Mouse (Mus musculus): ENCODE data around the gene Gpsm1. TPM values are rescaled to one million over a fixed set of nuclear protein-coding genes. Genes with fewer than 3 reads are reported as not detected.

Gpsm1 gene
- polyA plus RNA-seq (2014; fragmentation: Nextera tagmentation; extraction: Ambion mirVana), result 25.7 and 27.1 TPM in 2 replicates

- H3K4me3 ChIP-seq (ENCODE audit: low read length), result peak within 1 kb of the TSS; percentile 92
- H3K27me3 ChIP-seq (ENCODE audit: control insufficient read depth, insufficient read depth, low read length), result no peaks in the 10 kb centered on the region
- peak within 1 kb of the TSS; percentile 96 for H3K9ac ChIP-seq (ENCODE audit: low read depth, low read length)
- H3K9me3 ChIP-seq (ENCODE audit: control insufficient read depth, low read length), result no peaks in the 10 kb centered on the region
- H3K27ac ChIP-seq (ENCODE audit: low read depth, low read length), result peak within 1 kb of the TSS; percentile 98
- H3K36me3 ChIP-seq (ENCODE audit: control insufficient read depth, insufficient read depth, low read length), result no peaks in the 10 kb centered on the region
- H3K4me2 ChIP-seq (replicated peaks; ENCODE audit: low read depth, low read length), result peak within 1 kb of the TSS; percentile 93
- peak; percentile 89 for ATAC-seq (ENCODE audit: low FRiP score, low TSS enrichment)
- peaks cover 31% of the 10 kb centered on the region for H3K4me1 ChIP-seq (ENCODE audit: control insufficient read depth, insufficient read depth, low read length)
- WGBS, result under 1% methylated on average over 41 of the region's 66 CpGs
Measured at GRCm38 (mm10) chr2:26315072-26315924, at the start of gene Gpsm1. Gene Gpsm1 (plus strand): TSS chr2:26315515.

- H3K9me3 ChIP-seq (ENCODE audit: control insufficient read depth, low read length), result no peaks in the 10 kb centered on the region
- H3K4me2 ChIP-seq (replicated peaks; ENCODE audit: low read depth, low read length), result no peak overlapping the region
- no peaks in the 10 kb centered on the region for H3K27me3 ChIP-seq (ENCODE audit: control insufficient read depth, insufficient read depth, low read length)
- no peaks in the 10 kb centered on the region; the same call in 1 of the 2 replicates for H3K4me1 ChIP-seq (ENCODE audit: control insufficient read depth, insufficient read depth, low read length)
- no peak for ATAC-seq (ENCODE audit: low FRiP score, low TSS enrichment)
- H3K4me3 ChIP-seq (ENCODE audit: low read length), result no peak overlapping the region
- H3K9ac ChIP-seq (ENCODE audit: low read depth, low read length), result no peak overlapping the region
- H3K27ac ChIP-seq (ENCODE audit: low read depth, low read length), result no peak overlapping the region
- 84% methylated on average over 10 of the region's 10 CpGs for WGBS
- no peaks in the 10 kb centered on the region for H3K36me3 ChIP-seq (ENCODE audit: control insufficient read depth, insufficient read depth, low read length)
Measured at GRCm38 (mm10) chr2:26266066-26266742, 49.1 kb upstream of the Gpsm1 start.

- H3K9me3 ChIP-seq (ENCODE audit: control insufficient read depth, low read length), result no peaks in the 10 kb centered on the region
- ATAC-seq (ENCODE audit: low FRiP score, low TSS enrichment), result no peak
- 69% methylated on average over 3 of the region's 3 CpGs for WGBS
Measured at GRCm38 (mm10) chr2:26268216-26268615, 47.1 kb upstream of the Gpsm1 start.

GRCm38 (mm10) chr2:26273611-26274010 is 41.7 kb upstream of the Gpsm1 start:
- H3K4me3 ChIP-seq (ENCODE audit: low read length), result no peak overlapping the region
- ATAC-seq (ENCODE audit: low FRiP score, low TSS enrichment), result peak; percentile 49; the same call in 1 of the 2 replicates

More at GRCm38 (mm10) chr2:26268216-26268615, 47.1 kb upstream of the Gpsm1 start:
- H3K4me3 ChIP-seq (ENCODE audit: low read length), result no peak overlapping the region
- no peaks in the 10 kb centered on the region for H3K36me3 ChIP-seq (ENCODE audit: control insufficient read depth, insufficient read depth, low read length)
- no peak overlapping the region for H3K27ac ChIP-seq (ENCODE audit: low read depth, low read length)
- no peaks in the 10 kb centered on the region for H3K27me3 ChIP-seq (ENCODE audit: control insufficient read depth, insufficient read depth, low read length)
- H3K4me1 ChIP-seq (ENCODE audit: control insufficient read depth, insufficient read depth, low read length), result no peaks in the 10 kb centered on the region; the same call in 1 of the 2 replicates
- H3K9ac ChIP-seq (ENCODE audit: low read depth, low read length), result no peak overlapping the region
- H3K4me2 ChIP-seq (replicated peaks; ENCODE audit: low read depth, low read length), result no peak overlapping the region

GRCm38 (mm10) chr2:26279712-26280111 is 35.6 kb upstream of the Gpsm1 start:
- Histone ChIP-seq H3K36me3 (ENCODE audit: control insufficient read depth, insufficient read depth, low read length) (no peaks in the 10 kb centered on the region), H3K27ac (ENCODE audit: low read depth, low read length) (no peak overlapping the region), H3K9me3 (ENCODE audit: control insufficient read depth, low read length) (no peaks in the 10 kb centered on the region), H3K4me2 (replicated peaks; ENCODE audit: low read depth, low read length) (no peak overlapping the region), H3K4me3 (ENCODE audit: low read length) (no peak overlapping the region), H3K9ac (ENCODE audit: low read depth, low read length) (no peak overlapping the region), H3K27me3 (ENCODE audit: control insufficient read depth, insufficient read depth, low read length) (no peaks in the 10 kb centered on the region), H3K4me1 (ENCODE audit: control insufficient read depth, insufficient read depth, low read length) (no peaks in the 10 kb centered on the region)
- no peak for ATAC-seq (ENCODE audit: low FRiP score, low TSS enrichment)
- 65% methylated on average over 3 of the region's 3 CpGs for WGBS

More at GRCm38 (mm10) chr2:26273611-26274010, 41.7 kb upstream of the Gpsm1 start:
- H3K9ac ChIP-seq (ENCODE audit: low read depth, low read length), result no peak overlapping the region
- no peaks in the 10 kb centered on the region for H3K9me3 ChIP-seq (ENCODE audit: control insufficient read depth, low read length)
- H3K4me2 ChIP-seq (replicated peaks; ENCODE audit: low read depth, low read length), result no peak overlapping the region
- 19% methylated on average over 7 of the region's 7 CpGs for WGBS
- H3K4me1 ChIP-seq (ENCODE audit: control insufficient read depth, insufficient read depth, low read length), result no peaks in the 10 kb centered on the region; the same call in 1 of the 2 replicates
- H3K27me3 ChIP-seq (ENCODE audit: control insufficient read depth, insufficient read depth, low read length), result no peaks in the 10 kb centered on the region
- no peaks in the 10 kb centered on the region for H3K36me3 ChIP-seq (ENCODE audit: control insufficient read depth, insufficient read depth, low read length)
- no peak overlapping the region for H3K27ac ChIP-seq (ENCODE audit: low read depth, low read length)

GRCm38 (mm10) chr2:26280594-26280993 is 34.7 kb upstream of the Gpsm1 start:
- Histone ChIP-seq H3K4me3 (ENCODE audit: low read length) (no peak overlapping the region), H3K27ac (ENCODE audit: low read depth, low read length) (no peak overlapping the region), H3K4me2 (replicated peaks; ENCODE audit: low read depth, low read length) (no peak overlapping the region), H3K27me3 (ENCODE audit: control insufficient read depth, insufficient read depth, low read length) (no peaks in the 10 kb centered on the region), H3K4me1 (ENCODE audit: control insufficient read depth, insufficient read depth, low read length) (no peaks in the 10 kb centered on the region), H3K9ac (ENCODE audit: low read depth, low read length) (no peak overlapping the region), H3K9me3 (ENCODE audit: control insufficient read depth, low read length) (no peaks in the 10 kb centered on the region), H3K36me3 (ENCODE audit: control insufficient read depth, insufficient read depth, low read length) (no peaks in the 10 kb centered on the region)
- WGBS, result 79% methylated on average over 11 of the region's 11 CpGs
- no peak for ATAC-seq (ENCODE audit: low FRiP score, low TSS enrichment)

- H3K9me3 ChIP-seq (ENCODE audit: control insufficient read depth, low read length), result no peaks in the 10 kb centered on the region
- ATAC-seq (ENCODE audit: low FRiP score, low TSS enrichment), result no peak
- no peak overlapping the region for H3K9ac ChIP-seq (ENCODE audit: low read depth, low read length)
- WGBS, result 75% methylated on average over 7 of the region's 7 CpGs
- H3K4me1 ChIP-seq (ENCODE audit: control insufficient read depth, insufficient read depth, low read length), result no peaks in the 10 kb centered on the region
- no peak overlapping the region for H3K4me2 ChIP-seq (replicated peaks; ENCODE audit: low read depth, low read length)
- H3K27me3 ChIP-seq (ENCODE audit: control insufficient read depth, insufficient read depth, low read length), result no peaks in the 10 kb centered on the region
- no peak overlapping the region for H3K4me3 ChIP-seq (ENCODE audit: low read length)
- no peak overlapping the region for H3K27ac ChIP-seq (ENCODE audit: low read depth, low read length)
- H3K36me3 ChIP-seq (ENCODE audit: control insufficient read depth, insufficient read depth, low read length), result no peaks in the 10 kb centered on the region
Measured at GRCm38 (mm10) chr2:26285804-26286203, 29.5 kb upstream of the Gpsm1 start.

- no peaks in the 10 kb centered on the region for H3K9me3 ChIP-seq (ENCODE audit: control insufficient read depth, low read length)
- H3K4me1 ChIP-seq (ENCODE audit: control insufficient read depth, insufficient read depth, low read length), result no peaks in the 10 kb centered on the region
- H3K27ac ChIP-seq (ENCODE audit: low read depth, low read length), result no peak overlapping the region
- H3K27me3 ChIP-seq (ENCODE audit: control insufficient read depth, insufficient read depth, low read length), result no peaks in the 10 kb centered on the region
- H3K4me3 ChIP-seq (ENCODE audit: low read length), result no peak overlapping the region
- ATAC-seq (ENCODE audit: low FRiP score, low TSS enrichment), result no peak
- 28% methylated on average over 7 of the region's 7 CpGs for WGBS
- H3K4me2 ChIP-seq (replicated peaks; ENCODE audit: low read depth, low read length), result no peak overlapping the region
- H3K36me3 ChIP-seq (ENCODE audit: control insufficient read depth, insufficient read depth, low read length), result no peaks in the 10 kb centered on the region
- no peak overlapping the region for H3K9ac ChIP-seq (ENCODE audit: low read depth, low read length)
Measured at GRCm38 (mm10) chr2:26286391-26286790, 28.9 kb upstream of the Gpsm1 start.

- no peaks in the 10 kb centered on the region for H3K9me3 ChIP-seq (ENCODE audit: control insufficient read depth, low read length)
- H3K27ac ChIP-seq (ENCODE audit: low read depth, low read length), result no peak overlapping the region
- WGBS, result 86% methylated on average over 5 of the region's 5 CpGs
- H3K27me3 ChIP-seq (ENCODE audit: control insufficient read depth, insufficient read depth, low read length), result no peaks in the 10 kb centered on the region
- H3K4me1 ChIP-seq (ENCODE audit: control insufficient read depth, insufficient read depth, low read length), result no peaks in the 10 kb centered on the region
- H3K4me3 ChIP-seq (ENCODE audit: low read length), result no peak overlapping the region
- no peak for ATAC-seq (ENCODE audit: low FRiP score, low TSS enrichment)
- H3K9ac ChIP-seq (ENCODE audit: low read depth, low read length), result no peak overlapping the region
- H3K4me2 ChIP-seq (replicated peaks; ENCODE audit: low read depth, low read length), result no peak overlapping the region
- H3K36me3 ChIP-seq (ENCODE audit: control insufficient read depth, insufficient read depth, low read length), result no peaks in the 10 kb centered on the region
Measured at GRCm38 (mm10) chr2:26290133-26290532, 25.2 kb upstream of the Gpsm1 start.

Measured in kidney, embryonic 14.5 days (tissue).